Mouse (Mus musculus): ENCODE data around the gene Vps54.

GRCm38 (mm10) chr11:21241351-21241750 lies 2.3 kb downstream of the Vps54 start:
- no peak for TF ChIP-seq CTCF (IDR thresholded peaks at IDR 0.05; ENCODE audit: control insufficient read depth, insufficient read depth, insufficient read length)
- no peak for TF ChIP-seq CEBPB (IDR thresholded peaks at IDR 0.05; ENCODE audit: low read depth)
- TF ChIP-seq MYOD1 (IDR thresholded peaks at IDR 0.05; ENCODE audit: control insufficient read depth, insufficient read length, low read depth): no peak
- no peak for TF ChIP-seq MAX (IDR thresholded peaks at IDR 0.05)

Data from C2C12 (cell line).